Mouse (Mus musculus) erythroid progenitor cell, adult 5-6 weeks (primary cell): ENCODE data around the gene Tacr2. TPM values are rescaled to one million over a fixed set of nuclear protein-coding genes. Genes with fewer than 3 reads are reported as not detected.
A peak's percentile ranks its signal among the peaks of the same experiment; 100 is the strongest.

ENCODE experiments used
- ATAC-seq: replicated peaks from 2 replicates; pipeline ENCODE4 v1.8.0; 2016; ENCODE audit warnings: moderate number of reproducible peaks, mild to moderate bottlenecking, moderate TSS enrichment, inconsistent platforms; ENCODE audit not compliant: poor library complexity, low FRiP score, severe bottlenecking
- total RNA-seq, 2 experiments: library from RNA; stranded (forward) in 1 of 2; stranded (reverse) in 1 of 2; fragments of 150-400 nt in 1 of 2; fragments of 186-747, 209-891 nt in 1 of 2; gene quantifications; 2 replicates each; pipeline versions ENCODE4 v1.2.3 to v1.2.4; 2015 to 2017; ENCODE audit warnings: low replicate concordance in 2 of 2

Gene Tacr2
- not detected in 2 replicates for total RNA-seq (2015; ENCODE audit: low replicate concordance)
- total RNA-seq (2017; ENCODE audit: low replicate concordance) = not detected in 2 replicates

DNA sequence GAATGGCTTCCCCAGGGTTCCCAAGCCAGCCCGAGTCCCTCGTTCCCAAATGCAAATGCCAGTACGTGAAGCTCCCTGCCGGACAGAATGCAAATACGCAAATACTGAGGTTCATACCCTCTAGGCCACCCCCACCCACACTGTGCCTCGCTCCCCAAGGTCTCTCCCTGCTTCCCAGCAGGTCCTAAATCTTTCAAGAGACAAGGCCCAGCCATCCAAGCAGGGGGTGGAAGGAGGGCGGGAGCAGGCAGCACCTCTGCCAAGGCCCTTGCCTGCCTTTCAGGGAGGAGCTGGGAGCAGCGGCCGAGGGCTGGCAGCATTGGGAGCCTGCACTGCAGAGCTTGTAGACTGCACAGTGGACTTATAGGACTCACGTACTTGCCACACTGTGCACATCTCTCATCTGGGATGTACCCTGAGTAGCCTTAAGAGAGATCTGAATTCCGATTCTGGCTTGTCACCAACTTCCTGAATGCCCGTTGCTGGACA, at the start of gene Tacr2:
Tacr2 (plus strand) TSS at position 439 of the 489 bp plus-strand sequence.
- ATAC-seq = no peak

DNA sequence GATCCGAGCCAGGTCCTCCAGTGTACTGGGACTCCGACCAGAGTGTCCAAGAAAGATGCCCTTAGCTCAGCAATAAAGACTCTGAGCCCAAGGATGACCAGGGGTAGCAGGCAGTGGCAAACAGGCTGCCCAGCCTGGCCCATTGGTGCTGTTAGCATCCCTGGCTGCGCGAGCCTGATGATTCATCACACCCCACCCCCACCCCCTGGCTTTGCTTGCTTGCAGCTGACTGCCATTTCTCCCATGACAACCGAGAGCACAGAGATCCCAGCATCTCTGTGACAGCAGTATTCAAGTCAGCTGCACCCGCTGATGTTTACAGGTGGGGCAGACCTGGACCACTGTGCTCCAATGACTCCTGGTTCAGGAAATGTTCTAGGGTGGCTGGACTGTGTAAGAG, 49.7 kb upstream of the Tacr2 start:
- ATAC-seq = no peak

DNA sequence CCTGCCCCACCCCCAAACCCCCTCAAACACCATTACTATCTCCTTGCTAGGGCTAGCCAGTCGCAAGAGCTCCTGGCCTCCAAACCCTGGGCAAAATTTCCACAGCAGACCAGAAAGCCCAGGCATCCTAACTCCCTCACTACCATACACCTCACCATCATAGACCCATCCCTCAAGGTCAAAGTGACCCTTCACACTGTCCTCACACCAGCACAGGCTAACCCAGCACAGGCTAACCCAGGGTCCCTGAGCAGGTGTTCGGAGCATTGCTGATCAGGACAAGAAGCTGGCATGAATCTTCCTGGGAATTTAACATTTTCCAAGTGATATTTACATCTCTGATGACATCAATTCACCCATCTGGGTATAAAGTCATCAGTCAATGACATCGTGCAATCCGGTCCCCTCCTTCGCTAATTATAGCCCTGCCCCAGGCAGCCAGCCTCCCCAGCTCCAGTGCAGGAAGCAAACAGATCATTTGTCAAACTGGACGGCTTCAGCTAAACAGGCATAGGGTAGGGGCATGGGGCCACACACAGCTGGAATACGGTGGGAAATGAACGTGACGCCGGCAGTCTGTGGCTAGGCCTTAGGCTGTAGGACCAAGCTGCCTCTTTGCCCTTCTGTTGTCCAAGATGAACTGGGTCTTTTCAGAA, 43.9 kb upstream of the Tacr2 start:
- no peak for ATAC-seq

DNA sequence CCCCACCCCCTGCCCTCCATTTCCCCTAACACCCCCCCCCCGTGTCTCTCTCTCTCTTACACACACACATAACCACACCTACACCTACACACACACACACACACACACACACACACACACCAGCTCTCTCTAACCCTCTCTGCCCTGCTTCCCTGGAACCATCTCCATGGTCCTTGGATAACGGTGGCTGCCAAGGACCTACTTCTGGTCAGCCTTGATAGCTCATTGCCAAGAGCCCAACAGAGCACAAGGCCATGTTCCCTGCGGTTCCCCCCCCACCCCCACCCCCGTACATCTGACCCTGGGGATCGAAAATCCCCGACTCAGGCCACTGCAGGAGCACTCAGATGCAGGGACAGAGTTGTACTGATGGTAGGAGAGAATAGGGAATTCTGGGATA, 40.9 kb upstream of the Tacr2 start:
- no peak for ATAC-seq

DNA sequence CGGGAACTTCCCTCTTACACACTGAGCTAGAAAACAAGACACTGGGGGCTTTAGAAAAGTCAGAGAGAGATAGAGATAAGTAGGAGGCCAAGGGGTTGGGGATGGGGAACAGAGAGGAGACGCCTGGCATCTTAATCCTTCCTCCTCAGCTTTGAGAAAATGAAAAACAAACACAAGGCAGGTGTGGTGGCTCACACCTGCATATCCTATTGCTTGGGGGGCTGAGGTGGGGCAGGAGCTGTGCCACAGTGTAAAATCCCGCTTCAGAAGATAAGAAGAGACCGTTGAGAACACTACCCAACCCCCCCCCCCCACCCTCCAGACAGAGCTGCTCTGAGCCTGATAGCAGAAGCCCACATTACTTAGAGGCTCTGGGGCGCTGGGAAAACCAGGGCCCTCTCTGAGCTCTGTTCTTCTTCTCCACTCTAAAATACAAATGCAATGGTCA, 37.0 kb upstream of the Tacr2 start:
- peak; percentile 32; the same call in 1 of the 2 replicates for ATAC-seq

DNA sequence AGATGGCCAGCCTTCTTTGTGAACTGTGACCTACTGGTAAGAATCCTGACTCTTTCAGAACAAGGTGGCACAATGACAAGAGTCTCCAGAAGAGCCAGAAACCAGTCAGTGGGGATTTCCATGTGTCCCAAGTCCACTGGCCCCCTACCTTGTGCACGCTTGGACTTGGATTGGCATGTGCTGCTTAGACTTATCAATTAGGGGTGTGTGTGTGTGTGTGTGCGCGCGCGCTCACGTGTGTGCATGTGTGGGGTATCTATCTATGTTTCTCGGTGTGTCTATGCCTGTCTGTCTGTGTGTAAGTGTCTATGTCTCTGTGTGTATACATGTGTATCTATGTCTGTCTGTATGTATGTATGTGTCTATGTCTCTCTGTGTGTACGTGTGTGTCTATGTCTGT, 36.6 kb upstream of the Tacr2 start:
- peak; percentile 58 for ATAC-seq

DNA sequence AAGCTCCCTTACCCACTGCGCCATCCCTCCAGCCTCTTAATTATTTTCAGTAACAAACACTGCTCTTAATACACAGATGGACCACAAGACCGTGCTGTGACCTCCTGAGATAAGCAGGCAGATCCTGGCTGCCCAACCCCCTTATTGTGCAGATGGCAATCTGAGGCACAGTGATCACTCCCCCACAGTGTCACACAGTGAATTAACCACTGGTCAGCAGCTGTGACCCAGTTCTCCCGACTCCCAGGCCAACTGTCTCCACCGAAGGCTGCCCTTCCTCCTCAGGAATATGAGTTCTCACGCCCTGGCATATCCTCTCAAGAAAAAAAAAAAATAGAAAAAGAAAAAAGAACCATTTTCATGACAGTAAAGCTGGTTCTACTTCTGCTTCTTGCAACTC, 35.6 kb upstream of the Tacr2 start:
- peak; percentile 53; the same call in 1 of the 2 replicates for ATAC-seq

DNA sequence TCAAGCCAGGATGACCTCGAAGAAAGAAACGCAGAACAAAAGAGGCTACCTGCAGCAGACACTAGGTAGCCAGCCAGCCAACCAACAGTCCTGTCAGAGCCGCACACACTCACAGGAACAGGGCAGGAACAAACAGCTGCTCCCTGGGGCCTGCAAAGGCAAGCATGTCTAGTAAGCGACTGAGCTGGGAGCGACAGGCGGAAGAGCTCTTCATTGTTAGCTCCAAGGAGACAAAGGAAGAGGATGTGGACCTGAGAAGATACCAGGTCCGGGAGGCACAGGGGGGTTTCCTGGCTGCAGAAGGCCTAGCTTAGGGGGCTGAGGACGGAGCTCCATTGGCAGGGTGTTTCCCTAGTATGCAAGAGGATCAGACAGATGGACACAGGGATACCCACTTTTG, 35.0 kb upstream of the Tacr2 start:
- ATAC-seq = no peak

DNA sequence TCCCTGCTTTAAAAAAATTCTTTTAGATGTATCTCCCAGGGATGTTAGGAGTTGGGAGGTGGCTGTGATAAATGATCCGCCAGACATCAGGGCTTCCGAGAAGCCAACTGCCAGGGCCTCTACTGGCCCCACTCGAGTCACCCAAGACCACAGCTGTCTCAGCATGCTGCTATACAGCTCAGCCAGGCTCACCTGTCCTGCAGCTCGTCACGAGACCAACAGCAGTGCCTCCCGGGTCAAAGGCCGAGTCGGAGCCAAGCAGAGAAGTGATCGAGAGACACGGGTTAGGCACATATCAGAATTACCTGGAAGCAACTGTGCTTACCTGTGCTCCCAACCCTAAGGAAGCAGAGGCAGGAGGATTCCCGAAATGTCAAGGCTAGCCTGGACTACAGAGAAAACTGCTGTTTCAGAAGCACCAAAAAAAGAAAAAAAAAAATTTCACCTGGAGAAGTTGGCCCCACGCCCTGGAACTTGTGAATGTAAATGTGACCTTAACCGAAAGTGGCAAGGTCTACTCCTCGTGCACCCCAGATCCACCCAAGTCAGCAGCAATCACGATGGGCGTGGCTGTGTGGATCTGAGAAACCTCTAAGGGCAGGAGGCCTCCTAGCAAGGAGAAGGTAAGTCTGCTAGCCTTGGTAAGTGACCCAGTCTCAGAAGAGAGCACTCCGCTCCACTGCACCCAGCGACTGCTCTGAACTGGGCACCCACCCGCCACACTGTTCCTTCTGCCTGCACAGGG, 34.0 kb upstream of the Tacr2 start:
- ATAC-seq = peak; percentile 37; the same call in 1 of the 2 replicates

DNA sequence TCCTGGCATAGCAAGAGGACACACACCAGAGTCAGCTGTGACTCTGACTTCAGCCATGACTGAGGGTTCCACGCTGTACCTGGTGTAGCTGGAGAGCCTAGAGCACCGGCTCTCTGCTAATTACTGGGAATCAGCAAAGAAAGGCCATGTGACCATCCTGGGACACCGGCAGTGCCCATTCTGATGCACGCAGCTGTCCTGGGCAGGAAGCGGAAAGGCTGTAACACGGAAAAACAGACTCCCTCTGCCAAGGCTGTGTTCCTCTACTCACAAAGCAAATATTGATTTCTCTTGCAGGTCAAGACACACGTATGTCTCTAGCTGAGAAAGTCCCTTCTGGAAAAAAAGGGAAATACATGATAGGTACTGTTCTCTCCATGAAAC, 33.5 kb upstream of the Tacr2 start:
- no peak for ATAC-seq

DNA sequence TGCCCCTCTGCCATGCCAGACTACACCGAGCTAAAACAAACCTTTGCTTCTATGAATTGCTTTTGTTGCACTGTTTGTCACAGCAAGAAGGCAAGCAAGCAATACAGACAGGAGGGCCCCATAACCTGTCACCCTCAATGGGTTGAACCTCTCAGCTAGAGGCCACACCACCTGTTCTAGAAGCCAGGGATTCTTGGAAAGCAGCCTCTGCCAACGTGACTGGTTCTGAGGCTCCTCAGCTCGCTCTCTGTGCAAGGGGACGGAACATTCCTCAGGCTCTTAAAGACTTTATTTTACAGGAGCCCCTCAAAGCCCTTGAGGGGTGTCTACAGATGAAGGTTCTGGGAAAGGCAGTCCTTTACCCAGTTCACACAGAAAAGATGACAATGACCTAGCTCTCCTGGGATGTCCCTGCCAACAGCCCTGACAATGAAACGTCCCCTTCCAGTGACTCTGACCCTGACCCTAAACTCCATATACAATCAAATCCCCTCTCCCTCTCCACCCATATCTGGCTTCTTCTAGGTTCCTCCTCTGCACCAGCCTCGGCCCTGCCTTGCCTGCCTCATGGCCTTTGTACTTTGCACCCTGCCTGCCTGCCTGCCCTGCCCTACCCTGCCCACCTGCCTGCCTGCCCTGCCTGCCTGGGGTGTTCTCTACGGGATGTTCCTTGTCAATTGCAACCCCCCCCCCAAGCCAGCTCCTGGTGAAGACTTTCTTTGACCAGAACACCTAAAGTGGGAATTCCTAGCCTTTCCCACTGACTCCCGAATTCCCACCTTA, 31.3 kb upstream of the Tacr2 start:
- ATAC-seq = no peak

DNA sequence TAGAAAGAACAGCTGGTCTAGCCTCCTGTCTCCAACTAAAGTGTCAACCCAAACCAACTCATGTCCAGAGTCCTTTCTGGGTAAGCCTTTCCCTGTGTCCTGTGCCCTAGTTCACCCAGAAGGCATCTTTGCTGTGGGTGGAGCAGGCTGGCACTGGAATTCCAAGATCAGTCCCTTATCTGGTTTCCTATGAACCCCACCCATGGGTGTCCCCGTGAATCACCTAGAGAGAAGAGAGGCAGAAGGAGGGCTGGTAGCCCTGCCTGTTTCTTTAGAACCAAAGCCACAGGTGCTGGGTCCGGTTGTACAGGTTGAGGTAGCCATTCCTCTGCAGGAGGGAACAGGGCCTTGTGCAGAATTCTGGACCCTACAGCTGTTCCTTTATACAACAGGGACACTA, 30.6 kb upstream of the Tacr2 start:
- ATAC-seq = 0 out of 2 replicates have a peak, but pooled peaks have one; percentile 25

DNA sequence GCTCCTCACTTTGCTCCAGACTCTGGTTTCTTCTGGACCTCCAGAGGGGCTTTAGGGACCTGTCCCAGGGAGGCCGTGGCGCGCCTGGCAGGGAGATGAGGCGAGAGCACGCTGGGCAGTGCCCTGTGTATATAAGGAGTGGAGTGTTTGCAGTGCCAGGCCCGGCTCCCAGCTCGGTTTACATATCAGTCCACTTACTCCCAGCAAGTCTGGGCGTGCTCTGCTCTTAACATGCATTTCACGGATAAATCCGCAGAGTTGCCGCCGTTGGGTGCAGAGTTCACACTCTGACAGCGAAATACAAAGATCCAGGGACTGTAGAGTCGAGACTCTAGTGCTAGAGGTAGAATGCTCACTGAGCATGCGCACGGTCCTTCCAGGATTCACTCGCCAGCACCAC, 29.5 kb upstream of the Tacr2 start:
- no peak for ATAC-seq

DNA sequence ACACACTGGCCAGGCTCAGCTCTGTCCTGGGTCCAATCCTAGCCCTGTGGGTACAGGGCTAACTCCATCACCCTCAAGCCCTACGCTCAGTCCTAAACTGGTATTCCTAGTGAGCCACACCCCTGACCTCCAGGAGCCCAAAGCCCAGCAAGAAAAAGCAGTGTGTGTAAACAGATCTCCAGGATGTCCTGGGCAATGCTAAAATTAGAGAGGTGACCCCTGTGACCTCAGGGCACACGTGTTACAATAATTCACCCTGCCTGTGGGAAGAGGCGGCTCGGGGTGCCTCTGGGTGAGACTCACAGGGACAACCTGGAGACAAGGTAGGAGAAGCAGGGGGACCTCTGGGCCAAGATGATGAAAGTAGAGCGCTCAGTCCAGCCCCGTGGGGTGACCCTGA, 28.0 kb upstream of the Tacr2 start:
- no peak for ATAC-seq

DNA sequence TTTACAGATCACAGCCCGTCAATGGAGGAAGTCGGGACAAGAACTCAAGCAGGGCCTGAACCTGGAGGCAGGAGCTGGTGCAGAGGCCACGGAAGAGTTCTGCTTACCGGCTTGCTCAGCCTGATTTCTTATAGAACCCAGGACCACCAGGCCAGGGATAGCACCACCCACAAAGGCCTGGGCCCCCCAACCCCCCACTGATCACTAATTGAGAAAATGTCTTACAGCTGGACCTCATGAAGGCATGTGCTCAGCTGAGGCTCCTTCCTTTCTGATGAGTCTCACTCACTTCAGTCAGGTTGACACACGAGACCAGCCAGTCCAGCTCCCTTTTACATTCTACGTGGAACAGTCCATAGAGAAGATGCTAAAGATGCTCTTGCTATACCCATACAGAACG, 26.4 kb upstream of the Tacr2 start:
- ATAC-seq = no peak

DNA sequence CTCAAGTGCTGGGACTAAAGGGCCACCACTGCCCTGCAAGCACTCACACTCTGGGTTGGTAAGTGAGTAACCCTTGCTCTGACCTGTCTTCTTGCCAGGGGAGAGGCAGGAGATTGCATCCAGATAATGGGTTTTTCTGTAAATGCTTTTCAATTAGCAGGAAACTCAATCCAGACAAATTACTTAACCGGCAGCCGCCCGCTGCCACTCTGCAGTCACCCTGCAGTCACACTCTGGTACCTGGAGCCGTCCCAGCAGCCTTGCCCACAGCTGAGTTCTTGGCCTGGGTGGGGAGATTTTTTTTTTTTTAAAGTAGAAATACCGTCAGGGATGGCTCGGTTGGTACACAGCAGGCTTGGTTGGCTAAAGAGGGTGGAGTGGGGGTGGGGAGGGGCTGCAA, 24.1 kb upstream of the Tacr2 start:
- ATAC-seq = no peak

DNA sequence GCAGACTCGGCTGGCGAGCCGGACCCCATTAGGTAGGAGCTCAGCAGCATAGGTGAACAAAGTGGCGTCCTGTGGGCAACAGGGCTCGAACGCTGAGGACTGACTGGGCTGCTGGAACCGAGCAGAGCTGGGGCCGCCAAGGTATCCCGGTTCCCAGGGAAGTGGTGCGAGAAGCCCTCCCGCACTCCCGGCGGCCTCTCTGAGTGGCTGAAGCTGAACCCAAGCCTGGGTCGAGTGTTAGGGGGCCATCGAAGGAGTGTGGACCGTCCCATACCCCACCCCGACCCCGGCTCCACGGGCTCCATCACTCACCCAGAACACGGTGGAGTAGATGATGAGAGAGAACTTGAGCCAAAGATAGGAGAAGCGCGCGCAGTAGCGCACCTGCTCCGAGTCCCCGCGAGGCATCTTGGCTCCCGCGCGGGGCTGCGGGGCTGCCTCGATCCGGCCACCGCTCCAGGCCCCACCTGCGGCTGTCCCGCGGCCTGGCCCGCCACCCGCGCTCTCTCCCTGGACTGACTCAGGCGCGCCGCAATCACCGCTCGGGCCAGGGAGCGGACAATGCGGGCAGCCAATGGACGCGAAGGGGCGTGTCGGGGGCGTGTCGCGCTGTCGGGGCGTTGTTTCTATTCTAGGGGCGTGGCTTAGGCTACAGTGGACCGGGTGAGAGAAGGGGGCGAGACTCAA, 21.4 kb upstream of the Tacr2 start, which contains the start of gene Tspan15:
Tspan15 (minus strand) TSS at position 544 of the 687 bp plus-strand sequence.
- ATAC-seq = peak; percentile 92

DNA sequence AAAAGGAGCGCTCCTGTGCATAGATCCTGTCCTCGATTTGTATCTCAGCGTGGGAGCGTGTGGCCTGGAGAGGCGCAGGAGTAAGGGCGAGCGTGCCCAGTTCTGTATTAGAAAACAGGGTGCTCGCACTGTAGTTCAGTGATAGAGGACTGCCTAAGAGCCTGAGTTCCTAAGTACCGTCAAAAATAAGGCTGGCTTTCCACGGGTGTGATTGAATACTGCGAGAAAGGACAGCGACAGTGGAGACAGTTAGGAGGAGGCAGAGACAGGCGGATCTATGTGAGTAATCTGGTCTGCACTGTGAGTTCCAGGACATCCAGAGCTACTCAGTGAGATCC, 20.9 kb upstream of the Tacr2 start:
- no peak for ATAC-seq

DNA sequence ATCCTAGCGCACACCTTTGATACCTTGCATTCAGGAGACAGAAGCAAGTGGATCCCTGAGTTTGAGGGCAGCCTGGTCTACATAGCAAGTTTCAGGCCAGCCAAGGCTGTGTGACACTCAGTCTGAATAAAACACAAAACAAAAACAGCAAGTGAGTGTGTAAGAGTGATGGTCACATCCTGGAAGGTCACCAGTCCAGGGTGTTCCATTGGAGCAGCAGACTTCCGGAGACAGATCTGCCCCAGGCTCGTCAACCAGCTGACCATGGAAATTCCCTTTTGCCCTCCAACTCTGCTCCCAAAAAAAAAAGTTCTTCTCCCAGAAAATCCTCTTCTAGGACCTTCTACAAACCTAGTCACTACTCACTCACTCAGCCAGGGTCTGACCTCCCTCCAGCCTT, 20.4 kb upstream of the Tacr2 start:
- ATAC-seq = no peak

DNA sequence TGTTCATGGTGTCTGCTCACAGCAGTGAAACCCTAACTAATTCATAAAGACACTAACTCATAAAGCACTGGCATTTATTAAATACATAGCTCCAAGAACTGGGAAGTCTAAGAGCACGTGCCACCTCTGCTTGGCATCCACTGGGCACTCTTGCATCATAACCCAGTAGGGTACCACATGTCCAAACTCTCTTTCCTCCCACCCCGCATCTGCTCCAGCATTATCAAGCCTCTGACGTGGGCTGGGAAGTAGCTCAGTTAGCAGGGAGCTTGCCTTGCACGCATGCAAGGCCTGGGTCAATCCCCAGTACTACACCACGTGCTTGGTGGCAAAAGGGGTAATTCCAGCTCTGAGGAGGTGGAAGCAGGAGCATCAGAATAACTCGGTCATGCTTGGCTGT, 16.1 kb upstream of the Tacr2 start:
- no peak for ATAC-seq
